Mouse (Mus musculus) liver (tissue): ENCODE results near the gene Gnai2.

ENCODE experiments used
- DNase-seq: peaks from one replicate; pipeline ENCODE4 v3.0.0-alpha.2; 2020; ENCODE audit warnings: mixed read lengths

Gene Gnai2

GRCm38 (mm10) chr9:107608741-107609432 lies 26.3 kb downstream of the Gnai2 start, which contains the start of gene Sema3b:
TSS of gene Sema3b (minus strand) at chr9:107609229.
- DNase-seq = no peak

GRCm38 (mm10) chr9:107607653-107608245 lies 27.4 kb downstream of the Gnai2 start:
- DNase-seq = no peak

DNA sequence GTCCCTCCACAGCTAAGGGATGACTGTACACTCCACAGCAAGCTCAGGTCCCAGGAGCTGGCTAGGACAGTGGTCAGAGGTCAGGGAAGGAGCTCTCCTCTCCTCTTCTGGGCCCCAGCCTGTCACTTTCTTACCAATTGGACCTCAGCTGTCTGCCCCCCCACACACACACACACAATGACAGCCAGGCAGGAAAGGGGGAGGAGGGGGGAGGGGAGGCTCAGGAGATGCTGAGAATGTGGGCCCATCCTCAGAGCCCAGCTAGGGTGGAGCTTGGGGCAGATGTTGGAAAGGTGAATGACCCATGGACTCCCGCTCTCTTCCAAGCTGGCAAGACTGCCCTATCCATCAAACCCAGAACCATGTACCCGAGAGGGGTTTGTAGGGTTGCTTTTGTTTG lies 28.1 kb downstream of the Gnai2 start:
- no peak for DNase-seq

- no peak for DNase-seq
Observed at GRCm38 (mm10) chr9:107606591-107606990, 28.6 kb downstream of the Gnai2 start.

- DNase-seq = no peak
Observed at GRCm38 (mm10) chr9:107605041-107605661, 30.0 kb downstream of the Gnai2 start.

GRCm38 (mm10) chr9:107603251-107603650 lies 31.9 kb downstream of the Gnai2 start:
- DNase-seq = no peak

DNA sequence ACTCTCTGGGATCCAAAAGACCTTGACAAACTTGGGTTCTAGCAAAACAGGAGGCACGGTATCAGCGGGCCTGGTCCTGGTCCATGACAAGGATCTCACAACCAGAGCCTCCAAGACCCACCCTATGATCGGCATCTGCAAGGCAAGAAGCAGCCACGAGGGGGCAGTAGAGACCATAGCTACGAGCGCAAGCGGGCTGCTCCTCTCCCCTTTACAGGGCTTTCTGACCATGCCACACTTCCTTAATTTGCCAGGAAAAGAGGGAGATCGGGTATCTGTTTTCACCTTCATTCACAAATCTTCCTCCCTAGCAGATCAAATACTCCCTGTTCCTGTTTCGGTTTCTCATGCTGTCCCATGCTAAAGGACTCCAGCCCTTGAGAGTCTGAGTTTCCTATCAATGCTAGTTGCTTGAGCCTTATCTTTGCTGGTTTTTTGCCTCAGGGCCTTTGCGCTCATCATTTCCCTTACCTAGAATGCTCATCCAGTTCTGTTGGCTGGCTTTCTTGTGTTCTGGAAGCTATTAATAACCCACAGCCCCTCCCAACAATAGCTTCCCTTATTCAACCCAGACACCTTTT lies 33.0 kb downstream of the Gnai2 start:
- DNase-seq = peak; percentile 92

- no peak for DNase-seq
Observed at GRCm38 (mm10) chr9:107601275-107601674, 33.9 kb downstream of the Gnai2 start.

DNA sequence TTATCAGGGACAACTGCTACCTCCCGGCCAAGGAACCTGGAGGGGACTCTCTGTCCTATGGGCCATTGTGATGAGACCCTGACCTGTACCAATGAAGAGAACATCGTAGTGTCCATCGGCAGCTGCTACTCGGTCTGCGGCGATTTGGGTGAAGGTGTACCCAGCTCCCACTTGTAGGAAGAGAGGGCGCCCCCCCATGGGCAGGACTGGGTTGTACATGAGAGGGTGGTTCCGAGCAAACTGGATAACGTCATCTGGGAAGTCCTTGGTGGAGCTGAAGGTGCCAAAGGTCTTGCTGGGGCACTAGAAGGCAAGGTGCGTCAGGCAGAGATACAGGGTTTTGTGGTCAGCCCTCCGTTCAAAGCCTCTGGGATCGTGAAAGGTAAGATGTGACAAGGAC lies 34.4 kb downstream of the Gnai2 start:
- DNase-seq = no peak

- DNase-seq = no peak
Observed at GRCm38 (mm10) chr9:107599842-107600241, 35.3 kb downstream of the Gnai2 start.

- no peak for DNase-seq
Observed at GRCm38 (mm10) chr9:107599433-107599832, 35.7 kb downstream of the Gnai2 start.

DNA sequence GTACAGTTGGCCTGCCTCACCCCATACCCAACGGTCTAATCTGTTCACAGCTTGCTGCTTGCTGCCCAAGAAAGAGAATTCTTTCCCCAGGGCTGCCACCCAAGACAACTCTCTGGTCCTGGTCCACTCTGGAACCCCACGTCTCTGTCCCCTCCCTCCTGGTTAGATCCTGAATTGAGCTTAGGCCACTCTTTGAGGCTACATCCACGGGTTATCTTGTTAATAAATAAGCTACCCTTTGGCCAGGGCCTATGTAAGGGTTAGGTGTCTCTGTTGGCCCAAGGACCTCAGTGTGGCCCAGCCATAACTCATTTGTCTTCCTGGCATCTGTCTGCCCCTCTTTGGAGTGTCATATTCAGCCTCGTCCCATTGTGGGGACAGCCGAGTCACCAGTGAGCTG lies 36.8 kb downstream of the Gnai2 start:
- no peak for DNase-seq

DNA sequence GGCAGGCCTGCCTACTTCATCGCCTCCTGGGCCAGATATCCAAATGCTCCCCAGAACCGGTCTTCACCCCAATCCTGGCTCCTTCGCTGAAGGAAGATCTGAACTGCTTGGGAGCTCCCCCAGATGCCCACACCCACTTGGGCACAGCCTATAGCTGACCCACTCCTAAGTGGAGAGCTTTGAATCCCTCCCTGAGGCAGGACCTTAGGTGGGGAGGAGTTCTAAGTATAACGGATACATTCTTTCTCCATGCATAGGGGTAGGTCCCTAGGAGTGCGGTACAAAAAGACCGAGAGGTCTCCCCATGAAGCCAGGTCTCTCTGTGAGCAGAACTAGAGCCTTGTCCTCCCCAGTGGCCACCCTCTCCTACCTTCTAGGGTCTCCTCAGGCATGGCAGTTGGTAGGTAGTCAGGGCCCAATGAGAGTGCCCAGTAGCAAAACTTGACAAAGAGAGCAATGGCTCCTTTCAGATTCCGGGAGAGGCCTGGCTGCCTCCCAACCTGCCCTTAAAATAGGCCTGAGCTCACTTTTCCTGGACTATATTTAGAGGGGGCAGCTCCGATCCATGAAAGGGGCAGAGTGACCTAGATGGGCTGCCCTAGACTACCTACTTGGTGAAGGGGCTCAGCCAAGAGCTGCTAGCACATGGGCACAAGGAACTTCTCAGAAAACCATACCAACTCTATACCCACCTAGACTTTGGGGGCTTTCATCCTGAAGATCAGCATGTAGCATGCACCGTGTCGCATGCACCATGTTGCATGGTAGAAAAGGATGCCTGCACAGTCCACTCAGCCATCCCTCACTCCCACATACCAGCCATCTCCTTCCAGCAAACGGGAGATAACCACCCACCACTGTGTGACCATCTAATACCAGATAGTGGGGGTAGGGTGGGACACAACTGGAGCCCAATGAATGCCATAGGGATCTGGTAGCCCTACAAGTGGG lies 38.3 kb downstream of the Gnai2 start:
- no peak for DNase-seq

DNA sequence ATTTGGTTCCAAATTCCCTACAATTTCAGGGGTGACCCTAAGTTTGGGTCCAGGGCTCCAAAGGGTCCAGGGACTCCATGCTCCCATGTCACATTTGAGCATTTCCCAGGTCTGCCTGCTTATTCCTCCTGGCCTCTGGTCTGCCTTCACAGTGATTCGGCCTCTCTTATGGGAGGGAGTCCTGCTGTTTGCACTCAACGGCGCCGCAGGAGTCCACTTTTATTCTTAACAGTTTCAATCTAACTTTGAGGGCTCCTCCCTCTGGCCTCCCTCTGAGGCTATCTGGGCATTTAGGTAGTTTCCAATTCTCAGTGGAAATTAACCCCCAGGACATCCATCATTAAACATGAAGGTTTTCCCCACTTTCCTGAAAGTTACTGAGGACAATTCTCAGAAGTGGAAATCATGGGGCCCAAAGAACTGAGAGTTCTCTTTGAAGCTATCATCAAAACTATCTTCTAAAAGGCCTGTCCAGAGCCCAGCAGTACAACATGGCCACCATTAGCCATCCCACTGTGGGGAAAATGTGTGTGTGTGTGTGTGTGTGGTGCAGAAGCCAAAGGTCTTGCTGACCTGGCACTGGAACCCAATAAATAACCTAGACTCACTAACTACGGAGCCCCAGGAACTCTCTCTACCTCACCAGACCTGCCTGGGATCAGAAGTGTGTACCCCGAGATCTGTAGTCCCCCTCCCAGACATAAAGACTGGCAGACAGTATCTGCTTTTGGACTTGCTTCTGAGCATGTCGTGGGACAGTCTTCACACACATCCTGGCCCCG lies 40.7 kb downstream of the Gnai2 start:
- no peak for DNase-seq

GRCm38 (mm10) chr9:107593101-107593976 lies 41.8 kb downstream of the Gnai2 start:
- no peak for DNase-seq

DNA sequence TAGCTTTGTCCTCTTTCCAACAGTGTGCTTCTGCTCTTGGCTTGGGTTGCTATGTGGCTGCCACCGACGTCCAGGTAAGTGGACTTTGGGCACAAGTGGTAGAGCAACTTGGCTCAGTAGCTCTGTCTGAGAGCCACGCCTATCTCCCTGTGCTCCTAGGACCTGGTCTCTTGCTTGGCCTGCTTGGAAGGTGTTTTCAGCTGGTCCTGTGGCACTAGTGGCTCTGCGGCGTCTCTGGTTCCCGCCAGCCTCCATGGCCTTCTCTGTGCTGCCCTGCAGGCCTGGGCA lies 44.5 kb downstream of the Gnai2 start:
- DNase-seq = no peak

- peak; percentile 83 for DNase-seq
Observed at GRCm38 (mm10) chr9:107590058-107590772, 45.0 kb downstream of the Gnai2 start.

DNA sequence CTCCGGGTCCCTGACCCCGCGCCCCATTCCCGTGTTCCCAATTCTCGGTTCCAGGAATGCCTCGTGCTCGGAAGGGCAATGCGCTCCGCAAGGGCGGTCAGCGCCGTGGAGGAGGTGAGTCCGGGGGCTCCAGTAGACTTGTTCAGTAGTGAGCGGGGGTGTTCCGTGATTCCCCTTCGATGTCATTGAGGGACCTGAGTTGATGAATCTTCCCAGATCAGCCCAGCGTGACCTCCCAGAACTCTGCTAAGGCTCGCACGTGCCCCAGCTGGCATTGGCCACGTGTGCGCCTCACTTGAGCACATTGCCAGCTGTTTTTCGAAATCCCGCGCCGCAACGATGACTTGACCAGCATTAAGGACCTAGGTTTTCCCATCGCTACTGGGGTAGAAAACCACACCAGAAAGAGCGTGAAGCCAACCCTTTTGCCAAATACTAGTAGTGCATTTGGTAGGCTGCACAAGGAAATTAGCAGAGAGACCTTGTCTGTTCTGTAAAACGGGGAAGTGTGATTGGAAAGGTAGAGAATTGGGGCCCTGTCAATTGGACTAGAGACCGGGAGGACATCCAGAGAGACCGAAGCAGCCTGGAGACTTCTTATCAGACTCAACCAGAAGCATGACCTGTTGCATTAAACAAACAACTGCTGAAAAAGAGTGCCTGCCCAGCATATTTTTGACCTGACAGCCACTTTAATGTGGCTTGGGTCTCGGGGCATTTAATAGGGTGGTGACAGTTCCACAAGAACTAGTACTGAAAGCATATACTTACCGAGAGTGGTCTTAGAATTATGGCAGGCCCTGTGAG lies 47.1 kb downstream of the Gnai2 start:
- peak; percentile 69 for DNase-seq
